Mouse (Mus musculus) adipose tissue, adult 10 weeks (tissue): ENCODE data around the gene Lrrc23. TPM values are rescaled to one million over a fixed set of nuclear protein-coding genes. Genes with fewer than 3 reads are reported as not detected.

Experiments used
- polyA plus RNA-seq: library from polyadenylated mRNA; stranded (reverse); fragments of 350-450 nt; fragmentation: Illumina TruSeq; extraction: RNeasy Lipid Tissue Mini Kit (QIAGEN cat#74804); gene quantifications from one replicate; pipeline ENCODE4 v1.2.3, GENCODE M21; 2014; ENCODE audit warnings: low read depth, low replicate concordance

Gene Lrrc23
- 10.8 TPM for polyA plus RNA-seq

GRCm38 (mm10) chr6:124779222-124779983, at the start of gene Lrrc23:
Lrrc23 (minus strand) TSS chr6:124779727.

DNA sequence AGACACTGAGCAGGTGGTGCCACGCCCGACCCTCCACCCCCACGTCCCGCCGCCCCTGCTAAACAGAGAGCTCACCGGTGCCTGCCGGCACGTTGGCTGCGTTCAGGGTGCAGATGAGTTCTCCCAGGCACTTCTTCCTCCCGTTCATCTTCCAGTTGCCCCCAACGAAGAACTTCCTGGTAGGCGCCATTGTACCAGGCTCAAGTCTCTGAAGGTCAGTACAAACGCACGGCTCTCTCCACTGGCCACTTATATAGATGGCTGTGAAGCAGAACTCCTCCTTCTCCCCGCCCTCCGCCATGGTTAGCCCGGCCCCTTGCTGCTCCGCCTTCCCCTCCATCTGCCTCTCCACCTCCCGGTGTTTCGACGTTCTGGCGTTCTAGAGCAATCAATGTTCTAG, 34.4 kb upstream of the Lrrc23 start, which contains the start of gene Tpi1:
Gene Tpi1, minus strand, starts transcription at position 364 of the 400 bp plus-strand sequence.

DNA sequence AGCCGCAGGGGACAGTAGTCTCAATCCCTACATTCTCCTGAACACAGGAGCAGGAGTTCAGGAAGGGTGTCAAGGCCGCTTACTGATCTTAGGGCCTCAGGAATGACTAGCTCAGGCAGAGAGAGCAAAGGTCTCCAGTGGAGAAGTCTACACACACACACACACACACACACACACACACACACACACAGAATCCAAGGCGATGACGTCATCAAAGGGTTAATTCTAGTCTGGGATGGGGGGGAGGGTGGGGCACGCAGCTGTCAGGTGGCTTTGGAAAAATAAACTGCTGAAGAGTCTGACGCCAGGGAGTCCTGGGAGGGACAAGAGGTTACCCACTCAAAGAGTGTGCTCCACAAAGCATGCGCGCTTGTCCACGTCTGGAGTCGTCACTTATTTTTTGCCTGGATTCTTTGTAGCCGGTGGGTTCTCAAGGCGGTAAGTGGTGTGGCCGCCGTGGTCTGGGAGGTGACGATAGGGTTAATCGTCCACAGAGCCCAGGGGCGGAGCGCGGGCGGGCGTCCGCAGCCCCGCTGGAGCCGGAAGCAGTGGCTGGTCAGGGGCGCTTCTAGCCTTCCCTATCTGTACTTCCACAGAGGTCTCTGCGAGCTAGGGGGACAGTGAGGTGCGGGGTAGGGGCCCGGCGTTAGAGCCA, 29.0 kb upstream of the Lrrc23 start, which contains the start of gene Spsb2:
Gene Spsb2, plus strand, starts transcription at position 304 of the 655 bp plus-strand sequence.

DNA sequence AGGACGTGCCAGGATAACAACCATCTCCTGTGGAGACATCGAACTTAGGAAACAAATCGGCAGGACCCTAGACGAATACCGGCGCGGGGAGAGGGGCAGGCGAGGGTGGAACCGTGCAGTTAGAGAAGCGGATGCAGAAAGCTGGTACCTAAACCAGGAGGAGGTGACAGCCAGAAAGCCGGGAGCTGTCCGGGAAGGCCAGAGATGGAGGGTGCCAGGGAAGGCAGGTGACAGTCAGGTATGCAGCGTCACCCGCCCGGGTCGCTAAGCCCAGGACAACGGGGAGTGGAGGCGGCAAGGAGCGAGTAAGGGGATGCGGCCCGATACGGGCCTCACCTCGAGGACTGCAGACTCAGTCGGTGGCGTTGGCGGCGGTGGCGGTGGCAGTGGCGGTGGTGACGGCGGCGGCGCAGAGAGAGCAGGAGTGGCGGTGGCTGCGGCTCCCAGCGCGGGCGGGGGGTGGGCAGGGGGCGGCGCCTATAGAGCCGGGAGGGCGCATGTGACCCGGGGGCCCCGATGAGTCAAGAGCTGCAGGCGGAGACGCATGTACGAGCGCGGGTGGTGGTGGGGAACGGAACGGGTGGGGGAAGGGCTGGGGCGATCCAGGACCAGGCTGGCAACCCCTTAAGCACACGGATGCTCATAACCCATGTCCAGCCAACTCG, 10.3 kb downstream of the Lrrc23 start, which contains the start of gene Eno2:
Gene Eno2, minus strand, starts transcription at position 573 of the 665 bp plus-strand sequence.

GRCm38 (mm10) chr6:124755831-124756595, 23.5 kb downstream of the Lrrc23 start, which contains the start of the genes Gm45234 and Atn1:
Gm45234 (minus strand) TSS chr6:124756021.
Atn1 (minus strand) TSS chr6:124756524.

DNA sequence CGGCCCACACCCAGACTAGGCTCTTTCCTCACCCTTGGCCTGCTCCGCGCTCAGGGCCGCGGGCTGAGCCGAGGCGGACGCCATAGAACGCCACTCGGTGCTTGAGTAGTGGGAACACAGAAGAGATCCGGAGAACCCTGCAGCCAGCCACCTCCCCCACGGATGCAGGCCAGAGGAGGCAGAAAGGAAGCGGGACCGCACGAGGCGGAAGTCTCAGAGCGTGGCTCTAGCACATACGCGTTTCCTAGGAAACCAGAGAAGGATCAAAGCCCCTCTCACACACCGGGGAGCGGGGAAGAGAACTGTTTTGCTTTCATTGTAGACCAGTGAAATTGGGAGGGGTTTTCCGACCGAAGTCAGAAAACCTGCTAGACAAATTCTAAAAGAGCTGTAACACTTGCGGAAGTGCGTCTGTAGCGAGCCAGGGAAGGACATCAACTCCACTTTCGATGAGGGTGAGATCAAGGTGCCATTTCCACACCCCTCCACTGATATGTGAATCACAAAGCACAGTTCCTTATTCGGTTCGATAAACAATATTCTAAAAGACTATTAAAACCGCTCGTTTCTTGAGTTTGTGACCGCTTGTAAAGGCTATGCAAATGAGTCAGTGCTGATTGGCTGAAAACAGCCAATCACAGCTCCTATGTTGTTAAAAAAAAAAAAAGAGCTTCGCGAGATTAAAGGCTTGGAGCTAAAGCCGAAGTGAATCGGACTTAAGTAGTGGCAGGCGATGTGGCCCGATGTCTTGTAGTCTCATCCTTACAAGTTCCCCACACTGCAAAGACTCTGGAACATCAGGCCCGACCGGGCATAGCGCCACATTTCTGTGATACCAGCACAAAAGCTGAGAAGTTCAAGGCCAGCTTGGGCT, 38.4 kb downstream of the Lrrc23 start, which contains the start of gene Grcc10:
Gene Grcc10, minus strand, starts transcription at position 487 of the 874 bp plus-strand sequence.

GRCm38 (mm10) chr6:124738511-124739023, 41.0 kb downstream of the Lrrc23 start, which contains the start of gene Ptpn6:
Ptpn6 (minus strand) TSS chr6:124738714.

Other genes with a start within 250 kb of the Lrrc23 start
- gene C1s1, start 237.4 kb downstream of the Lrrc23 start, polyA plus RNA-seq: 183 TPM
- not detected for gene C1rb, start 209.4 kb downstream of the Lrrc23 start, polyA plus RNA-seq
- 5.6 TPM for gene C1s2, start 143.6 kb downstream of the Lrrc23 start, polyA plus RNA-seq
- gene Lpcat3, start 116.7 kb downstream of the Lrrc23 start, polyA plus RNA-seq: 75.1 TPM
- gene Emg1, start 67.5 kb downstream of the Lrrc23 start, polyA plus RNA-seq: 55.2 TPM
- gene Phb2, start 67.4 kb downstream of the Lrrc23 start, polyA plus RNA-seq: 129 TPM
- gene Ptpn6, start 41.0 kb downstream of the Lrrc23 start, polyA plus RNA-seq: 24.1 TPM
- gene Grcc10, start 38.4 kb downstream of the Lrrc23 start, polyA plus RNA-seq: 210 TPM
- gene Gm45234, start 23.7 kb downstream of the Lrrc23 start, polyA plus RNA-seq: not detected
- gene Atn1, start 23.2 kb downstream of the Lrrc23 start, polyA plus RNA-seq: 47.5 TPM
- 5.5 TPM for gene Eno2, start 10.1 kb downstream of the Lrrc23 start, polyA plus RNA-seq
- gene Spsb2, start 28.9 kb upstream of the Lrrc23 start, polyA plus RNA-seq: 15.2 TPM
- gene Tpi1, start 34.6 kb upstream of the Lrrc23 start, polyA plus RNA-seq: 317 TPM
- gene Usp5, start 49.8 kb upstream of the Lrrc23 start, polyA plus RNA-seq: 84.1 TPM
- 9.8 TPM for gene Cdca3, start 49.8 kb upstream of the Lrrc23 start, polyA plus RNA-seq
- not detected for gene Gnb3, start 60.5 kb upstream of the Lrrc23 start, polyA plus RNA-seq
- gene P3h3, start 78.0 kb upstream of the Lrrc23 start, polyA plus RNA-seq: 18.1 TPM
- 1.5 TPM for gene Gpr162, start 84.3 kb upstream of the Lrrc23 start, polyA plus RNA-seq
- gene Cd4, start 108.5 kb upstream of the Lrrc23 start, polyA plus RNA-seq: 1.8 TPM
- gene Lag3, start 132.0 kb upstream of the Lrrc23 start, polyA plus RNA-seq: 2.3 TPM
- 493 TPM for gene Ptms, start 140.4 kb upstream of the Lrrc23 start, polyA plus RNA-seq
- gene Mlf2, start 151.7 kb upstream of the Lrrc23 start, polyA plus RNA-seq: 206 TPM
- 105 TPM for gene Cops7a, start 185.8 kb upstream of the Lrrc23 start, polyA plus RNA-seq
- gene Pianp, start 217.0 kb upstream of the Lrrc23 start, polyA plus RNA-seq: 2.8 TPM
- gene Zfp384, start 229.4 kb upstream of the Lrrc23 start, polyA plus RNA-seq: 34.8 TPM